Mouse (Mus musculus) kidney, adult 8-10 months (tissue): ENCODE results near the gene Clock.

Source experiments
- DNase-seq, 2 experiments: peaks; one replicate each; pipeline ENCODE4 v3.0.0; 2022

Gene Clock

GRCm38 (mm10) chr5:76274977-76275376, 29.6 kb downstream of the Clock start:
- no peak for DNase-seq

- no peak for DNase-seq
Measured at GRCm38 (mm10) chr5:76250948-76251347, 53.6 kb downstream of the Clock start.

DNA sequence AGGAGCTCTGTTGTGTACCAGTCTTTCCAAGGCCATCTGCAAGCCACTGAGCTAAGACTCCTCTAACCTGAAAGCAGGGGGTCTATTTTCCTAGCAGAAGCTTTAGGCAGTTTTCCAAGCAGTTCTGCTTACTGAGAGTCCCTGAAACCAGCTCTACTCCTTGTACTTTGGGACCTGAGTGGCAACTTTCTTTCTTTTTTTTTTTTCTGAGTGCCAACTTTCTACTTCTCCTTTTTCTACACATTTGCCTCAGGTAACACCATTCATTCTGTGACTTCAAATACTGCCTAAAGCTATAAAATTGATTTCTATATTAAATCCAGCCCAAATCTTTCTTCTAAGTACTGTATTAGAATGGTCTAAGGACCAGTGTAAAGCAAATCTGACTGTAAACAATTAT, 58.1 kb downstream of the Clock start:
- no peak for DNase-seq

GRCm38 (mm10) chr5:76245419-76245818, 59.2 kb downstream of the Clock start:
- DNase-seq: no peak

- no peak for DNase-seq
Measured at GRCm38 (mm10) chr5:76244430-76244829, 60.2 kb downstream of the Clock start.

DNA sequence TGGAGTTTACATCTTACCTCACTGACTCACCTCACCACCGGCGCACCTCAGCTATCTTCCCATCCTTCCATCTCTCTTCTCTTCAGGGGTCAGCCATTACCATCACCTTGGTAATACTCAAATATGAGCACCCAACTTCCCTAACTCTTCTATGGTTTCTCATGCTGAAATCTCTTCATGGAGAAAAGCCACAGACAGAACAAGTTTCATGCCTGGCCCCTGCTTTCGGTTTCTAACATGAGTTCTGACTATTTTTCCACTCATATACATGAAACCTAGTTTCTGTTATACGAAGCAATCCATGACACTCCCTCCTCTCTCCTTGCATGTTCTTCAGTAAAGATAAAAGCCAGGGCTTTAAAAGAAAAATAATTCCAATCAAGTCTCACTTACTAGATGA, 60.7 kb downstream of the Clock start:
- DNase-seq: no peak

- no peak for DNase-seq
Measured at GRCm38 (mm10) chr5:76243274-76243673, 61.3 kb downstream of the Clock start.

GRCm38 (mm10) chr5:76231171-76231855, 73.3 kb downstream of the Clock start:
- DNase-seq: no peak

- DNase-seq: no peak
Measured at GRCm38 (mm10) chr5:76216691-76217090, 87.9 kb downstream of the Clock start.

- no peak for DNase-seq
Measured at GRCm38 (mm10) chr5:76208066-76208465, 96.5 kb downstream of the Clock start.

- no peak for DNase-seq
Measured at GRCm38 (mm10) chr5:76205886-76206285, 98.7 kb downstream of the Clock start.

- DNase-seq: no peak
Measured at GRCm38 (mm10) chr5:76203171-76203570, 101.4 kb downstream of the Clock start.

- DNase-seq: no peak
Measured at GRCm38 (mm10) chr5:76199346-76199745, 105.2 kb downstream of the Clock start.

DNA sequence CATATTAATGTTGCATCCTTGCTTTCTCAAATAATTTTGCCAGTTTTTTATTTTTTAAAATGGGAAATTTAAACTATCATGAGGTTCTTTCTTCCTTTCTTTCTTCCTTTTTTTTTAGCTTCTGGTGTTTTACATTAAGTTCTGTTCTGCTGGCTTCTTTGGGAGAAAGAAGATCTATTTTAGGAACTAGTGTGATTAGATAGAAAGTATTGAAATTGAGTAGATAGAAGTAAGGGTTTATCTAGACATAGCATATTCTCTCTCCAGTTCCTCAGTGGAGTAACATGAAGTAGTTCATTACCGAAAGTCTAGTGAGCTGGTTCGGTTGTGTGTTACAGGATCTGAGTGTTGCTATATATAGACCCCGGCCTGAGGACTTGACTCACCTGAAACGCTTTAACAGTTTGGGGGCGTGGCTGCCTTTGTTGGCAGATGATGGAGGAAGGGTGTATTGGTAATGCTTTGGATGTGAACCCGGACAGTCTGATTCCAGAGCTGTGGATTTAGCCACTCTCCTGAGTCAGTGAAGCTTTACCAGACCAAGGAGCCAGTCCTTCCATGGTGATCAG, 110.1 kb downstream of the Clock start:
- no peak for DNase-seq

DNA sequence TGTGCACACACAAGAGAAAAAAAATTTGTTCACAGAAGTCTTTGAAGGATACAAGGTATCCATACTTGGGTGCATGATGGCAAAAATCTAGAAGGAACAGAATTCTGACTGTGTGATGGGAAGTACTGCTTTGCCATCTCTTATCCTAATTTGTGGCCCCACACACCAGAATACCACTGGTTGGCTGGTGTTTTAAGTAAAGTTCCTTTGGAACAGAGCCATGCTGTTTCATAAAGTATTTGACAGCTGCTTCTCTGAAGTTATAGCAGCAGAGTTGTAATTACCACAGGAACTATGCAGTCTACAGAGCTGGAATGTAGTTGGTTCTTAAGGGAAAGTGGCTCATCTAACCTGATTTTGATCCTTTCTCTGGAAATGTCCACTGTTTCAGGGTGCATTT, 111.5 kb downstream of the Clock start:
- DNase-seq: no peak

GRCm38 (mm10) chr5:76190609-76191008, 114.0 kb downstream of the Clock start:
- DNase-seq: no peak

DNA sequence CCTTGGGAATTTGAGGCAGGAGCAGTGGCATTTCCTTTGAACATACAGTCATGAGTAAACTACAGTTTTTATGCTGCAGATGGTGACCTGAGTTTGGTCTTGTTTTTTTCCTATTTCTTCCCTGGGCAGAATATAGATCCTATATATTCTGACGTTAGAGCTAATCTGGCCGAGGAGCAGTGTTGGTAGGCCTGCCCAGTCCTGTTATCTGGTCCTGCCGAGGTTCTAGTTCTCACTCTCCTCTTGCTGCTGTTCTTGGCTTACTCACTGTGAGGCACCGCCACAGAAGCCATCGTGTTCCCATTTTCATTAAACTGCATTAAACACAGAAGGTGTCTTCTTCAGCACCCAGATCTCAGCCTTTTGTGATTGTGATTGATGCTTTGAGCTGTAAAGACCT, 116.7 kb downstream of the Clock start:
- no peak for DNase-seq

GRCm38 (mm10) chr5:76184286-76185080, 120.1 kb downstream of the Clock start:
- DNase-seq: peak; percentile 46 to 57

DNA sequence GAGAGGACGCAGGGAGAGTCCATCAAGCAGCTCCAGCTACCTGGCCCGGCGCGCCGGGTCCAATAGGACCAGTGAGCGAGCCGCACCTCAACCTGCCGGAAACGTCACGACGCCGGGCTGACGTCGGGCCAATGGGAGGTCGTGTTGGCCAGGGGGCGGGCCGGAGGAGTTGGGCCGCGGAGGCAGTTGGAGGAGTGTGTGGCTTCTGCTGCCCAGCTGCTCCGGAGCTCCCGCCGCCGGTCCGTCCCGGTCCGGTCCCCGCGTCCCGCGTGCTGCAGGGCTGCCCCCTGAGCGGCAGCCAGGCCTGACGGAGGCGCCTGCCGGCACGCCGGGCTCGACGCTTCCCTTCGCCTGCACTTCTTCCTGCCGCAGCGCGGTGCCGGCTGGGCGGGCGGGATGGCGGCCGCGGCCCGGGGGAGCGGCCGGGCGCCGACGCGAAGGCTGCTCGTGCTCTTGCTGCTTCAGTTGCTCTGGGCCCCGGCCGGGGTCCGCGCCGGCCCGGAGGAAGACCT, 120.8 kb downstream of the Clock start, which contains the start of gene Tmem165:
Gene Tmem165 (plus strand): TSS at position 131 of the 512 bp plus-strand sequence.
- DNase-seq: peak; percentile 95

DNA sequence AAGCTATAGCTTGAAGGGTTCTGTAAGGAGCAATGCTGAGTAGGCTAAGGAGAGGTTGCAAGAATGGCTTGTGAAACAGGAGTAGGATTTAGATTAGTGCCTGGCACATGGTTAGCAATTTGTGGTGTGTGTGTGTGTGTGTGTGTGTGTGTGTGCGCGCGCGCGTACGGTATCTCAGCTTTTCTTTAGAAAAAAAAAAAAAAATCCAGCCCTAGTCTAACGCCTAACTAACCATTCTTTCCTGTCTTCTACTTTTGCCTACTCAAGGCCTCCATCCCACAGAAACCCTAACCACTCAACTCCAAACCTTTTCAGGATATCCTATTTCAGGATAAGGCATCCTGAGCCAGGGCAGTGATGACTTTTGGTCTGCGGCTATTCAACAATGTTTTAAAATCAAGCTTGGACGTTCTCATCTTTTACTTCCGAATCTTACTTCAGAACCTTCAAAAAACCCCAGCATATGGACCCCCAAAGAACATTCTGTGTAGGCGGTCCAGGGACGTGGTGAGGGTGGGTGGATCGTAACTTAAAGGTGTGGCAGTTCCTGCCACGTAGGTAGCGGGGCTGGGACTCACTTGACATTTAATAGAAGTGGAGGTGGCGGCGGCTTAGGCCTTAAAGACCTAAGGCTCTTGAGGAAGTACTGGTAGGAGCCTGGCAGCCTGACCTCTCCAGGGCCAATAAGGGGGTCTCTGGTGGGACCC, 121.4 kb downstream of the Clock start:
- DNase-seq: no peak

DNA sequence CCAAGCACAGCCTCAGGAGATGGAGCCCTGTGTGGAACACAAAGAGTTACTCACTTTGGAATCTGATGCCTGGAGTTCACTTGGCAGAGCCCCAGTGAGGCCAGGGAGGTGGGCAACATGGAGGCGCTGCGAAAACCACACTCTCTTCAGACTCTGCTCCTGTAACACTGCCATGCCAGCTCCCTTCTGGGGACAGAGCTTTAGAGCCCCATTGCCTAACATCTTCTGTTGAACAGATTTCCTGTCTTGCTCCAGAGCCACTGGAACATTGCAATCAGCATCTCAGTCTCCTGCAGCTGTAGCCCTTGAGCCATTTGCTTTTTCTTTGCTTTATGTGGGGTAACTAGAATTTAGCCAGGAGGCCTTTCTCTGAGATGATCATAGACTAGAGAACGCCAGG, 122.3 kb downstream of the Clock start:
- no peak for DNase-seq

- DNase-seq: no peak
Measured at GRCm38 (mm10) chr5:76179791-76180190, 124.8 kb downstream of the Clock start.

- DNase-seq: no peak
Measured at GRCm38 (mm10) chr5:76179171-76179570, 125.4 kb downstream of the Clock start.
